Comparison of ENCODE assay signal across 8 mouse cellular contexts in the genomic region with DNA sequence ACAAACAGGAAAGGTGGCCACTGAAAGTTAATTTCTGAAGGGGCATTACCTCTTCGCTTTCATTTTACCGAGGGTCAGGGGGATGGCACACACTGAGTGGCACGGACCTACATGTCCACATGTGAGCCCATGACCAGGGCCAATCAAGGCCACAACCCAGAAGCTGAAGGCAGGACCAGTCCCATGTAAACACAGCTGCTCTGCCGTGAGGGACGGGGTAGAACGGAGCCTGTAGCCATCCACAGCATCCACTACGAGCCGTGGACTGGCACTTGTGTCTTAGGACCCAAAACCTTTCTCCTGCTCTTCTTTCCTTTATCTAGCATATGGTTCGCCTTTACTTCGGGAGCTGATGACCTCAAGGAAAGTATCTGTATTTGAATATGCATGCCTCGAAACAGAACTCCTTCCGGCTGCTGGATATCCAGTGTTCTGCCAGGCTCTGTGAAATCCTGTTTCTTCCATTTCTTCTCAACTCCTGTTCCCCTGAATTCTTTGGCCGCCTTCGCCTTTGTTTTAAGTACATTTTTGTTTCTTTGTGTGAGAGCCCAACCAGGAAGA.
DNase-seq lines count a peak whose midpoint lies in the region; ATAC-seq and TF ChIP-seq lines count a peak whose summit lies in the region.

No protein-coding gene starts in this region.

- no peaks in the 10 kb centered on the region for H3K36me3 ChIP-seq in heart, embryonic 14.5 days (ENCODE audit: control insufficient read depth, insufficient read depth, low read length)
- no peaks in the 10 kb centered on the region for H3K36me3 ChIP-seq in embryonic facial prominence, embryonic 10.5 days (replicated peaks)
- H3K36me3 ChIP-seq in hindbrain, postnatal 0 days (ENCODE audit: insufficient read depth, low read length), result no peaks in the 10 kb centered on the region
- H3K36me3 ChIP-seq in midbrain, embryonic 12.5 days, result no peaks in the 10 kb centered on the region

- TF ChIP-seq CTCF in hindbrain, postnatal 0 days (IDR thresholded peaks at IDR 0.05; ENCODE audit: low read depth), result no peak

- WGBS in heart, embryonic 14.5 days, result 60% methylated on average over 14 of the region's 14 CpGs
- 70% methylated on average over 14 of the region's 14 CpGs for WGBS in embryonic facial prominence, embryonic 10.5 days
- WGBS in hindbrain, postnatal 0 days, result 48% methylated on average over 14 of the region's 14 CpGs
- 60% methylated on average over 14 of the region's 14 CpGs for WGBS in midbrain, embryonic 12.5 days

- peak overlapping the region; percentile 84 for H3K27ac ChIP-seq in heart, embryonic 14.5 days (replicated peaks in 1 of 2; ENCODE audit: control insufficient read depth in 1 of 2, insufficient read depth in 1 of 2, low read depth in 2 of 2, low read length in 2 of 2)
- H3K27ac ChIP-seq in embryonic facial prominence, embryonic 10.5 days (replicated peaks), result peak overlapping the region; percentile 85
- H3K27ac ChIP-seq in hindbrain, postnatal 0 days, result peak overlapping the region; percentile 78
- peak overlapping the region; percentile 74 for H3K27ac ChIP-seq in midbrain, embryonic 12.5 days (replicated peaks)

- H3K4me1 ChIP-seq in heart, embryonic 14.5 days (ENCODE audit: control insufficient read depth in 2 of 2, insufficient read depth in 2 of 2, low read length in 2 of 2), result peaks cover 19 to 31% of the 10 kb centered on the region in 2 experiments
- H3K4me1 ChIP-seq in embryonic facial prominence, embryonic 10.5 days, result peaks cover 24% of the 10 kb centered on the region
- H3K4me1 ChIP-seq in hindbrain, postnatal 0 days (ENCODE audit: insufficient read depth, low read length), result 0 out of 2 replicates have a peak, but pooled peaks cover 11% of the 10 kb centered on the region
- H3K4me1 ChIP-seq in midbrain, embryonic 12.5 days, result peaks cover 9% of the 10 kb centered on the region

- peak overlapping the region; percentile 36 for H3K4me2 ChIP-seq in heart, embryonic 14.5 days (ENCODE audit: low read length)
- 0 out of 2 replicates have a peak overlapping the region, but pooled peaks have one; percentile 3 for H3K4me2 ChIP-seq in hindbrain, postnatal 0 days (ENCODE audit: low read depth, low read length)
- H3K4me2 ChIP-seq in midbrain, embryonic 12.5 days (replicated peaks), result peak overlapping the region; percentile 21

- ATAC-seq in heart, embryonic 14.5 days (ENCODE audit: insufficient number of reproducible peaks, insufficient read depth, low FRiP score, low read depth), result no peak
- ATAC-seq in hindbrain, postnatal 0 days, result no peak
- no peak for ATAC-seq in midbrain, embryonic 12.5 days (ENCODE audit: low FRiP score, low read depth)

- H3K4me3 ChIP-seq in heart, embryonic 14.5 days (ENCODE audit: control insufficient read depth in 1 of 2, insufficient read depth in 1 of 2, low read depth in 1 of 2, low read length in 2 of 2), result no peak overlapping the region
- H3K4me3 ChIP-seq in embryonic facial prominence, embryonic 10.5 days, result no peak overlapping the region
- H3K4me3 ChIP-seq in hindbrain, postnatal 0 days (ENCODE audit: low read length), result no peak overlapping the region
- no peak overlapping the region for H3K4me3 ChIP-seq in midbrain, embryonic 12.5 days

- no peak overlapping the region for H3K9ac ChIP-seq in heart, embryonic 14.5 days (ENCODE audit: low read length)
- H3K9ac ChIP-seq in hindbrain, postnatal 0 days (replicated peaks; ENCODE audit: low read length), result no peak overlapping the region
- no peak overlapping the region for H3K9ac ChIP-seq in midbrain, embryonic 12.5 days (replicated peaks)

- no peaks in the 10 kb centered on the region for H3K27me3 ChIP-seq in heart, embryonic 14.5 days (ENCODE audit: control insufficient read depth, insufficient read depth, low read length)
- no peaks in the 10 kb centered on the region for H3K27me3 ChIP-seq in embryonic facial prominence, embryonic 10.5 days (replicated peaks; ENCODE audit: low read depth, poor library complexity, severe bottlenecking)
- H3K27me3 ChIP-seq in hindbrain, postnatal 0 days (ENCODE audit: insufficient read depth, low read length), result no peaks in the 10 kb centered on the region
- no peaks in the 10 kb centered on the region for H3K27me3 ChIP-seq in midbrain, embryonic 12.5 days

- no peaks in the 10 kb centered on the region for H3K9me3 ChIP-seq in heart, embryonic 14.5 days (ENCODE audit: control insufficient read depth, low read length)
- no peaks in the 10 kb centered on the region for H3K9me3 ChIP-seq in embryonic facial prominence, embryonic 10.5 days
- no peaks in the 10 kb centered on the region for H3K9me3 ChIP-seq in hindbrain, postnatal 0 days (ENCODE audit: low read length)
- H3K9me3 ChIP-seq in midbrain, embryonic 12.5 days, result no peaks in the 10 kb centered on the region

- no peak for DNase-seq in heart, postnatal 4 days
- DNase-seq in embryonic facial prominence, embryonic 10.5 days (ENCODE audit: low spot score), result no peak
- DNase-seq in hindbrain, postnatal 0 days (ENCODE audit: low spot score), result no peak
- no peak for DNase-seq in testis, postnatal 10 days (ENCODE audit: low spot score)
- DNase-seq in thymus, postnatal 14 days, result no peak
- DNase-seq in gastrocnemius, postnatal 25 days, result no peak
